Mouse (Mus musculus): ENCODE results near the gene B020004J07Rik. TPM values are rescaled to one million over a fixed set of nuclear protein-coding genes. Genes with fewer than 3 reads are reported as not detected.

The B020004J07Rik gene
- not detected in 2 replicates for polyA plus RNA-seq (2012; rRNA removed)

DNA sequence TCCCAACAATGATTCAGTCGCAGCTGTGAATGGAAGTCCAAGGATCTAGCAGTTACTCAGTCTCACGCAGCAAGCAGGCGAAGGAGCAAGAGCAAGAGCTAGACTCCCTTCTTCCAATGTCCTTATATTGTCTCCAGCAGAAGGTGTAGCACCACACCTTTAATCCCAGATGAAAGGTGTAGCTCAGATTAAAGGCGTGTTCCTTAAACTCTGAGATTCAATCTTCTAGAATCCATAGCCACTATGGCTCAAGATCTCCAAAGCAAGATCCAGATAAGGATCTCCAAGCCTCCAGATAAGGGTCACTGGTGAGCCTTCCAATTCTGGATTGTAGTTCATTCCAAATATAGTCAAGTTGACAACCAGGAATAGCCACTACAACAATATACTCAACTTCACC lies at the start of gene B020004J07Rik:
Gene B020004J07Rik, minus strand, starts transcription at position 101 of the 400 bp plus-strand sequence.

Other genes with a start within 250 kb of the B020004J07Rik start
- 88.2 and 90.4 TPM in 2 replicates for gene Leprot, start 196.3 kb downstream of the B020004J07Rik start, polyA plus RNA-seq (2012; rRNA removed)
- gene Lepr, start 126.6 kb downstream of the B020004J07Rik start, polyA plus RNA-seq (2012; rRNA removed), result 3.2 and 5.6 TPM in 2 replicates
- not detected in 2 replicates for gene C130073F10Rik, start 49.8 kb upstream of the B020004J07Rik start, polyA plus RNA-seq (2012; rRNA removed)
- not detected in 2 replicates for gene Gm12800, start 65.1 kb upstream of the B020004J07Rik start, polyA plus RNA-seq (2012; rRNA removed)
- not detected in 2 replicates for gene Gm12794, start 96.4 kb upstream of the B020004J07Rik start, polyA plus RNA-seq (2012; rRNA removed)
- gene Gm12790, start 137.0 kb upstream of the B020004J07Rik start, polyA plus RNA-seq (2012; rRNA removed), result not detected in 2 replicates
- not detected in 2 replicates for gene Gm12789, start 142.6 kb upstream of the B020004J07Rik start, polyA plus RNA-seq (2012; rRNA removed)
- gene Pde4b, start 243.5 kb upstream of the B020004J07Rik start, polyA plus RNA-seq (2012; rRNA removed), result 24.1 and 25.9 TPM in 2 replicates

Measured in central nervous system, embryonic 14 days (tissue).